ENCODE assay signal across 9 mouse cellular contexts in the genomic region with DNA sequence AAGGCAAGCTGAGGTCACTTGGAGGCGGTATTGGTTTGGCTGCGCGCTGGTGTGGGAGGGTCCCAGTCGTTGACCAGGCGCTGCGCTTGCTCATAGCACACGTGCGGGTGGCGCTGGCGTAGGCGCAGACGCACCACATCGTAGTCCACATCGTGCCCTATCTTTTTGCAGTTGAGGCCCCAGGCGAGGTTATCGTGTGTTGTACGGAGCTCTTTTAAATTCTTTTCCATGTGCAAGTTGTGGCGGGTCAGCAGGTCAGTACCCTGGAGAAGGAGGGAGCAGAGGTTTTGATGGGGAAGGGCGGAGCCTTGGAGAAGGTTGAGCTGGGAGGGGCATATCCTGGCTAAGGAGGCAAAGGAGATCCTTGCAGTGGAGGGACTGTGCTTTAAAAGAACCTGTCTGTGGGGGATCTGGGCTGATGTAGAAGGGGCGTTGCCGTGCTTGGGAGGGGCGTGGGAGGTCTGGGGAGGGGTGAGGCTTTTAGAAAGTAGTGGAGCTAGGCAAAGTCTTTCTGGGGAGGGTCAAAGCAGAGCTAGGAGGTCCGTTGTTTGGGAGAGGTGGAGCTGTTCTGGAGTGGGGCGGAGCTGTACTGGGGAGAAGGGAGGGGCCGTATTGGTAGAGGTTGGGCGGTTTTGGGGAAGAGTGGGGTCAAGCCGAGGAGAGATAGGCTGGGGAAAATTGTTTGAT. TPM values are rescaled to one million over a fixed set of nuclear protein-coding genes. Genes with fewer than 3 reads are reported as not detected.
DNase-seq lines count a peak whose midpoint lies in the region; ATAC-seq and TF ChIP-seq lines count a peak whose summit lies in the region.
"Had no signal": no experiment of that assay in that cellular context is flagged by ENCODE, and none has a peak within 500 bp of the region (broad histone marks: within the 10 kb centered on the region; RNA-seq: fewer than 3 reads in every experiment).

No protein-coding gene starts in this region.

- no peak overlapping the region for H3K9ac ChIP-seq in kidney, embryonic 14.5 days (ENCODE audit: low read depth, low read length)
- 0 out of 2 replicates have a peak overlapping the region, but pooled peaks have one; percentile 4 for H3K9ac ChIP-seq in embryonic facial prominence, embryonic 15.5 days
- no peak overlapping the region for H3K9ac ChIP-seq in intestine, embryonic 14.5 days (ENCODE audit: low read length)
- H3K9ac ChIP-seq in midbrain, embryonic 11.5 days (ENCODE audit: low read length): peak overlapping the region; percentile 38
- H3K9ac ChIP-seq in stomach, postnatal 0 days (ENCODE audit: low read length): 0 out of 2 replicates have a peak overlapping the region, but pooled peaks have one; percentile 14

- no peak for TF ChIP-seq CTCF in stomach, postnatal 0 days (IDR thresholded peaks at IDR 0.05; ENCODE audit: low read depth)

- no peak for DNase-seq in kidney, adult 8-10 months
- peak; percentile 74 for DNase-seq in brain, adult 2 months (ENCODE audit: low read depth, low spot score)
- DNase-seq in intestine, embryonic 14.5 days (ENCODE audit: low spot score): peak; percentile 66
- DNase-seq in midbrain, embryonic 11.5 days (ENCODE audit: low spot score, missing footprints): peak; percentile 93
- peak; percentile 17 for DNase-seq in stomach, postnatal 0 days (ENCODE audit: low spot score)
- no peak for DNase-seq in adrenal gland, postnatal 36 days

- peak overlapping the region; percentile 52 for H3K4me2 ChIP-seq in kidney, embryonic 14.5 days (replicated peaks; ENCODE audit: low read depth, low read length)
- H3K4me2 ChIP-seq in embryonic facial prominence, embryonic 15.5 days (replicated peaks): peak overlapping the region; percentile 61
- H3K4me2 ChIP-seq in intestine, embryonic 14.5 days (ENCODE audit: low read length): peak overlapping the region; percentile 70
- peak overlapping the region; percentile 57 for H3K4me2 ChIP-seq in midbrain, embryonic 11.5 days
- H3K4me2 ChIP-seq in stomach, postnatal 0 days (replicated peaks; ENCODE audit: low read depth): peak overlapping the region; percentile 52

- H3K4me3 ChIP-seq in kidney, embryonic 14.5 days (ENCODE audit: low read length): peak overlapping the region; percentile 36
- H3K4me3 ChIP-seq in embryonic facial prominence, embryonic 15.5 days (replicated peaks): peak overlapping the region; percentile 34
- peak overlapping the region; percentile 36 for H3K4me3 ChIP-seq in intestine, embryonic 14.5 days (ENCODE audit: low read depth, low read length)
- peak overlapping the region; percentile 30 for H3K4me3 ChIP-seq in midbrain, embryonic 11.5 days (ENCODE audit: low read depth, low read length)
- peak overlapping the region; percentile 33 for H3K4me3 ChIP-seq in stomach, postnatal 0 days (ENCODE audit: low read depth, low read length)

- no peaks in the 10 kb centered on the region for H3K36me3 ChIP-seq in kidney, embryonic 14.5 days (ENCODE audit: control insufficient read depth, insufficient read depth, low read length)
- no peaks in the 10 kb centered on the region for H3K36me3 ChIP-seq in embryonic facial prominence, embryonic 15.5 days
- no peaks in the 10 kb centered on the region for H3K36me3 ChIP-seq in intestine, embryonic 14.5 days (ENCODE audit: control insufficient read depth, insufficient read depth, low read length)
- H3K36me3 ChIP-seq in midbrain, embryonic 11.5 days (ENCODE audit: control insufficient read depth, insufficient read depth, low read length): no peaks in the 10 kb centered on the region
- H3K36me3 ChIP-seq in stomach, postnatal 0 days (ENCODE audit: control insufficient read depth, insufficient read depth, low read length): no peaks in the 10 kb centered on the region

- no peaks in the 10 kb centered on the region for H3K9me3 ChIP-seq in kidney, embryonic 14.5 days (ENCODE audit: control insufficient read depth, low read length)
- no peaks in the 10 kb centered on the region for H3K9me3 ChIP-seq in embryonic facial prominence, embryonic 15.5 days (replicated peaks)
- H3K9me3 ChIP-seq in intestine, embryonic 14.5 days (ENCODE audit: control insufficient read depth, low read length): no peaks in the 10 kb centered on the region
- no peaks in the 10 kb centered on the region for H3K9me3 ChIP-seq in midbrain, embryonic 11.5 days (ENCODE audit: control insufficient read depth, low read length)
- no peaks in the 10 kb centered on the region for H3K9me3 ChIP-seq in stomach, postnatal 0 days (ENCODE audit: control insufficient read depth, low read length)

- H3K4me1 ChIP-seq in kidney, embryonic 14.5 days (ENCODE audit: control insufficient read depth, insufficient read depth, low read length): peaks cover 6% of the 10 kb centered on the region; the same call in 1 of the 2 replicates
- H3K4me1 ChIP-seq in embryonic facial prominence, embryonic 15.5 days: peaks cover 18% of the 10 kb centered on the region
- peaks cover 10% of the 10 kb centered on the region; the same call in 1 of the 2 replicates for H3K4me1 ChIP-seq in intestine, embryonic 14.5 days (replicated peaks; ENCODE audit: control insufficient read depth, insufficient read depth, low read length)
- peaks cover 6% of the 10 kb centered on the region for H3K4me1 ChIP-seq in midbrain, embryonic 11.5 days (ENCODE audit: control insufficient read depth, insufficient read depth, low read length)
- peaks cover 3% of the 10 kb centered on the region; the same call in 1 of the 2 replicates for H3K4me1 ChIP-seq in stomach, postnatal 0 days (replicated peaks; ENCODE audit: control insufficient read depth, insufficient read depth)

- no peak for TF ChIP-seq EP300 in stomach, postnatal 0 days (optimal IDR thresholded peaks at IDR 0.05)

- no peak overlapping the region for H3K27ac ChIP-seq in kidney, embryonic 14.5 days (ENCODE audit: low read depth, low read length)
- no peak overlapping the region for H3K27ac ChIP-seq in embryonic facial prominence, embryonic 15.5 days (replicated peaks)
- no peak overlapping the region for H3K27ac ChIP-seq in intestine, embryonic 14.5 days (ENCODE audit: low read depth)
- no peak overlapping the region for H3K27ac ChIP-seq in midbrain, embryonic 11.5 days (ENCODE audit: low read depth, low read length)
- no peak overlapping the region for H3K27ac ChIP-seq in stomach, postnatal 0 days (replicated peaks)

- 2% methylated on average over 27 of the region's 27 CpGs for WGBS in kidney, embryonic 14.5 days
- WGBS in embryonic facial prominence, embryonic 15.5 days: 3% methylated on average over 27 of the region's 27 CpGs
- 1% methylated on average over 27 of the region's 27 CpGs for WGBS in intestine, embryonic 14.5 days
- 2% methylated on average over 27 of the region's 27 CpGs for WGBS in midbrain, embryonic 11.5 days
- under 1% methylated on average over 27 of the region's 27 CpGs for WGBS in stomach, postnatal 0 days

- H3K27me3 ChIP-seq in kidney, embryonic 14.5 days (ENCODE audit: control insufficient read depth, insufficient read depth, low read length): no peaks in the 10 kb centered on the region
- H3K27me3 ChIP-seq in embryonic facial prominence, embryonic 15.5 days: no peaks in the 10 kb centered on the region
- no peaks in the 10 kb centered on the region for H3K27me3 ChIP-seq in intestine, embryonic 14.5 days (replicated peaks; ENCODE audit: control insufficient read depth, insufficient read depth, low read length)
- no peaks in the 10 kb centered on the region for H3K27me3 ChIP-seq in midbrain, embryonic 11.5 days (ENCODE audit: control insufficient read depth, insufficient read depth, low read length)
- H3K27me3 ChIP-seq in stomach, postnatal 0 days (ENCODE audit: control insufficient read depth, insufficient read depth, low read length): no peaks in the 10 kb centered on the region

- peak; percentile 78 for ATAC-seq in kidney, embryonic 14.5 days (ENCODE audit: low FRiP score, low TSS enrichment)
- ATAC-seq in embryonic facial prominence, embryonic 15.5 days (ENCODE audit: insufficient number of reproducible peaks, low FRiP score, low TSS enrichment, low read depth): peak; percentile 73
- peak; percentile 78 for ATAC-seq in intestine, embryonic 14.5 days (replicated peaks; ENCODE audit: low FRiP score, low TSS enrichment, low read depth)
- ATAC-seq in midbrain, embryonic 11.5 days (ENCODE audit: low FRiP score): peak; percentile 83
- ATAC-seq in stomach, postnatal 0 days (ENCODE audit: low FRiP score, low TSS enrichment): peak; percentile 56; the same call in 1 of the 2 replicates

RNA-seq across cellular contexts. Expression of a gene that starts 5.7 kb away (rescaled TPM):
- polyA plus RNA-seq in kidney, embryonic 14.5 days (2014; fragmentation: Nextera tagmentation; extraction: Ambion mirVana): not detected in 2 replicates
- polyA plus RNA-seq in embryonic facial prominence, embryonic 15.5 days (2015; fragmentation: Nextera tagmentation; extraction: Ambion mirVana): 0.15 TPM in 1 of 2 replicates, not detected in the other
- polyA plus RNA-seq in intestine, embryonic 14.5 days (2014; fragmentation: Nextera tagmentation; extraction: Ambion mirVana): 0.11 TPM in 1 of 2 replicates, not detected in the other
- 0.10 and 0.21 TPM in 2 replicates for polyA plus RNA-seq in midbrain, embryonic 11.5 days (2014; fragmentation: Nextera tagmentation; extraction: Ambion mirVana)
- 0.07 TPM in 1 of 2 replicates, not detected in the other for polyA plus RNA-seq in stomach, postnatal 0 days (2015; fragmentation: Nextera tagmentation; extraction: Ambion mirVana)
- total RNA-seq in adrenal gland, postnatal 36 days (2021): not detected
- total RNA-seq: hematopoietic stem cell, adult 5-6 weeks had no signal

RNA-seq across cellular contexts. Expression of a gene that starts 29.1 kb away (rescaled TPM):
- not detected in 2 replicates for polyA plus RNA-seq in kidney, embryonic 14.5 days (2014; fragmentation: Nextera tagmentation; extraction: Ambion mirVana)
- 23.5 and 37.2 TPM in 2 replicates for polyA plus RNA-seq in embryonic facial prominence, embryonic 15.5 days (2015; fragmentation: Nextera tagmentation; extraction: Ambion mirVana)
- 0.18 TPM in 1 of 2 replicates, not detected in the other for polyA plus RNA-seq in intestine, embryonic 14.5 days (2014; fragmentation: Nextera tagmentation; extraction: Ambion mirVana)
- polyA plus RNA-seq in midbrain, embryonic 11.5 days (2014; fragmentation: Nextera tagmentation; extraction: Ambion mirVana): not detected in 2 replicates
- 29.5 and 31.1 TPM in 2 replicates for polyA plus RNA-seq in stomach, postnatal 0 days (2015; fragmentation: Nextera tagmentation; extraction: Ambion mirVana)
- not detected for total RNA-seq in adrenal gland, postnatal 36 days (2021)
- total RNA-seq: hematopoietic stem cell, adult 5-6 weeks had no signal

RNA-seq across cellular contexts. Expression of a gene that starts 33.1 kb away (rescaled TPM):
- polyA plus RNA-seq in kidney, embryonic 14.5 days (2014; fragmentation: Nextera tagmentation; extraction: Ambion mirVana): 0.27 and 0.84 TPM in 2 replicates
- polyA plus RNA-seq in embryonic facial prominence, embryonic 15.5 days (2015; fragmentation: Nextera tagmentation; extraction: Ambion mirVana): 0.97 and 1.2 TPM in 2 replicates
- polyA plus RNA-seq in intestine, embryonic 14.5 days (2014; fragmentation: Nextera tagmentation; extraction: Ambion mirVana): 1.1 and 1.2 TPM in 2 replicates
- 1.1 TPM in 2 replicates for polyA plus RNA-seq in midbrain, embryonic 11.5 days (2014; fragmentation: Nextera tagmentation; extraction: Ambion mirVana)
- 0.23 and 0.38 TPM in 2 replicates for polyA plus RNA-seq in stomach, postnatal 0 days (2015; fragmentation: Nextera tagmentation; extraction: Ambion mirVana)
- total RNA-seq in adrenal gland, postnatal 36 days (2021): not detected
- total RNA-seq: hematopoietic stem cell, adult 5-6 weeks had no signal

Comparison
In these comparisons a context has a peak if more than half of its experiments do, and no peak if none do; other contexts are left out.
1. H3K9ac ChIP-seq: peak in embryonic facial prominence, embryonic 15.5 days (single experiment), midbrain, embryonic 11.5 days (single experiment) and stomach, postnatal 0 days (single experiment); none in kidney, embryonic 14.5 days (single experiment) and intestine, embryonic 14.5 days (single experiment).
2. DNase-seq: peak in brain, adult 2 months (single experiment), intestine, embryonic 14.5 days (single experiment), midbrain, embryonic 11.5 days (single experiment) and stomach, postnatal 0 days (single experiment); none in kidney, adult 8-10 months (0 of 2) and adrenal gland, postnatal 36 days (0 of 2).
3. RNA of a gene that starts 29.1 kb away (polyA plus RNA-seq): 23.5 to 37.2 TPM in embryonic facial prominence, embryonic 15.5 days and 29.5 to 31.1 TPM in stomach, postnatal 0 days; 0.18 TPM in intestine, embryonic 14.5 days, not detected in kidney, embryonic 14.5 days and not detected in midbrain, embryonic 11.5 days; every median in the first group is over 10 times any median in the second.
4. Peak in every context shown above with its lines, with median percentiles within 50 percentile points of each other: ATAC-seq, H3K4me2 ChIP-seq and H3K4me3 ChIP-seq.